Comparison of ENCODE assay signal across 10 mouse cellular contexts in the genomic region with DNA sequence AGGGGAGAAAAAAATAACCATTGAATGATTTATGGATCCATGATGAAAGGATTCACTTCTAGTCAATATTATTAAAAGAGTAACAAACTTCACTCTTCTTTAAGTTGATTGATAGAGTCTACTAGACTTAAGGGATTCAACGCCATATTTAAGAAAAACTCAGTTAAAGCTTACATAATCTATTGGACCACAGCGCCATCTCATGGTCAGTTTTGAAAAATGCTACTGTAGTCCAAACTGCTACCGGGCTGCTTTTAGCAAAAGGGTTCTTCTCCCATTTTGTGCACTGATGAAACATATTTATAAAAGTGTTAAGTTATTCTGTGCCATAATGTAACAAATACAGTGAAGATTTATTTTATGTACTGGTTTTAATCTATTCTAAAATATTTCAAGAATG. TPM values are rescaled to one million over a fixed set of nuclear protein-coding genes. Genes with fewer than 3 reads are reported as not detected.
DNase-seq lines count a peak whose midpoint lies in the region; ATAC-seq lines count a peak whose summit lies in the region.
"Had no signal": no experiment of that assay in that cellular context is flagged by ENCODE, and none has a peak within 500 bp of the region (broad histone marks: within the 10 kb centered on the region; RNA-seq: fewer than 3 reads in every experiment).

No protein-coding gene starts in this region.

- H3K27me3 ChIP-seq in hindbrain, embryonic 14.5 days (ENCODE audit: control insufficient read depth, insufficient read depth, low read length): no peaks in the 10 kb centered on the region
- no peaks in the 10 kb centered on the region for H3K27me3 ChIP-seq in hindbrain, embryonic 12.5 days
- no peaks in the 10 kb centered on the region for H3K27me3 ChIP-seq in embryonic facial prominence, embryonic 10.5 days (replicated peaks; ENCODE audit: low read depth, poor library complexity, severe bottlenecking)
- H3K27me3 ChIP-seq in forebrain, embryonic 16.5 days (replicated peaks; ENCODE audit: control insufficient read depth, insufficient read depth, low read length): no peaks in the 10 kb centered on the region
- H3K27me3 ChIP-seq: embryonic facial prominence, embryonic 12.5 days; liver, embryonic 15.5 days had no signal

- no peak for ATAC-seq in hindbrain, embryonic 14.5 days (ENCODE audit: low FRiP score)
- ATAC-seq in hindbrain, embryonic 12.5 days (ENCODE audit: low FRiP score): no peak
- ATAC-seq in forebrain, embryonic 16.5 days: no peak

- no peak overlapping the region for H3K9ac ChIP-seq in hindbrain, embryonic 14.5 days
- H3K9ac ChIP-seq in hindbrain, embryonic 12.5 days: no peak overlapping the region
- no peak overlapping the region for H3K9ac ChIP-seq in forebrain, embryonic 16.5 days (replicated peaks; ENCODE audit: low read depth, low read length)
- H3K9ac ChIP-seq: embryonic facial prominence, embryonic 12.5 days; liver, embryonic 15.5 days had no signal

- peak; percentile 82 for DNase-seq in hindbrain, embryonic 14.5 days (ENCODE audit: low spot score)
- peak; percentile 64 for DNase-seq in 3T3-L1 (ENCODE audit: low read depth, low spot score)
- DNase-seq in MEL-GATA-1-ER (ENCODE audit: extremely low read depth, low read depth): peak; percentile 47
- DNase-seq in embryonic facial prominence, embryonic 10.5 days (ENCODE audit: low spot score): peak; percentile 26
- DNase-seq in left cerebral cortex, postnatal 14 days (ENCODE audit: low spot score in 2 of 2): peak; percentile 66 to 73
- peak; percentile 11 to 15 for DNase-seq in right cerebral cortex, postnatal 36 days (ENCODE audit: low spot score in 2 of 2)

- no peak overlapping the region for H3K4me3 ChIP-seq in hindbrain, embryonic 14.5 days (replicated peaks; ENCODE audit: low read length)
- no peak overlapping the region for H3K4me3 ChIP-seq in hindbrain, embryonic 12.5 days
- H3K4me3 ChIP-seq in embryonic facial prominence, embryonic 10.5 days: no peak overlapping the region
- no peak overlapping the region for H3K4me3 ChIP-seq in forebrain, embryonic 16.5 days (replicated peaks; ENCODE audit: low read length)
- H3K4me3 ChIP-seq: embryonic facial prominence, embryonic 12.5 days; liver, embryonic 15.5 days had no signal

- no peaks in the 10 kb centered on the region for H3K4me1 ChIP-seq in hindbrain, embryonic 14.5 days (replicated peaks; ENCODE audit: control insufficient read depth, insufficient read depth, low read length)
- no peaks in the 10 kb centered on the region for H3K4me1 ChIP-seq in hindbrain, embryonic 12.5 days
- peaks cover 2% of the 10 kb centered on the region for H3K4me1 ChIP-seq in embryonic facial prominence, embryonic 10.5 days
- H3K4me1 ChIP-seq in forebrain, embryonic 16.5 days (replicated peaks; ENCODE audit: control insufficient read depth, insufficient read depth, low read length): no peaks in the 10 kb centered on the region
- H3K4me1 ChIP-seq: liver, embryonic 15.5 days had no signal

- H3K27ac ChIP-seq in hindbrain, embryonic 14.5 days: no peak overlapping the region
- no peak overlapping the region for H3K27ac ChIP-seq in hindbrain, embryonic 12.5 days
- H3K27ac ChIP-seq in embryonic facial prominence, embryonic 10.5 days (replicated peaks): no peak overlapping the region
- no peak overlapping the region for H3K27ac ChIP-seq in forebrain, embryonic 16.5 days (ENCODE audit: low read length)
- H3K27ac ChIP-seq: embryonic facial prominence, embryonic 12.5 days; liver, embryonic 15.5 days had no signal

- intact Hi-C loops in left cerebral cortex, postnatal 14 days (cut with DNase I): loop anchor here (5.0 to 10.0 kb wide), 2 partner anchors 1004 to 1187 kb away; no protein-coding TSS in a partner anchor

- no peaks in the 10 kb centered on the region for H3K36me3 ChIP-seq in hindbrain, embryonic 14.5 days (replicated peaks; ENCODE audit: control insufficient read depth, insufficient read depth)
- H3K36me3 ChIP-seq in hindbrain, embryonic 12.5 days: no peaks in the 10 kb centered on the region
- H3K36me3 ChIP-seq in embryonic facial prominence, embryonic 10.5 days (replicated peaks): no peaks in the 10 kb centered on the region
- no peaks in the 10 kb centered on the region for H3K36me3 ChIP-seq in forebrain, embryonic 16.5 days (ENCODE audit: control insufficient read depth, insufficient read depth)
- H3K36me3 ChIP-seq: embryonic facial prominence, embryonic 12.5 days; liver, embryonic 15.5 days had no signal

- H3K4me2 ChIP-seq in hindbrain, embryonic 14.5 days (replicated peaks): no peak overlapping the region
- no peak overlapping the region for H3K4me2 ChIP-seq in hindbrain, embryonic 12.5 days (replicated peaks)
- H3K4me2 ChIP-seq in forebrain, embryonic 16.5 days (ENCODE audit: low read length): no peak overlapping the region
- H3K4me2 ChIP-seq: embryonic facial prominence, embryonic 12.5 days; liver, embryonic 15.5 days had no signal

- WGBS in hindbrain, embryonic 14.5 days: 27% methylated on average over 3 of the region's 3 CpGs
- WGBS in hindbrain, embryonic 12.5 days: 33% methylated on average over 3 of the region's 3 CpGs
- 26% methylated on average over 3 of the region's 3 CpGs for WGBS in embryonic facial prominence, embryonic 10.5 days
- 28% methylated on average over 3 of the region's 3 CpGs for WGBS in forebrain, embryonic 16.5 days

- no peaks in the 10 kb centered on the region for H3K9me3 ChIP-seq in hindbrain, embryonic 14.5 days (ENCODE audit: control insufficient read depth, low read length)
- no peaks in the 10 kb centered on the region for H3K9me3 ChIP-seq in hindbrain, embryonic 12.5 days (replicated peaks)
- no peaks in the 10 kb centered on the region for H3K9me3 ChIP-seq in embryonic facial prominence, embryonic 10.5 days
- no peaks in the 10 kb centered on the region for H3K9me3 ChIP-seq in forebrain, embryonic 16.5 days (ENCODE audit: control insufficient read depth, low read length)
- H3K9me3 ChIP-seq: embryonic facial prominence, embryonic 12.5 days; liver, embryonic 15.5 days had no signal

RNA-seq across cellular contexts. Expression of gene Esd, which starts 23.0 kb away (rescaled TPM):
- 243 and 248 TPM in 2 replicates for polyA plus RNA-seq in hindbrain, embryonic 14.5 days (2014; fragmentation: Nextera tagmentation; extraction: Ambion mirVana)
- polyA plus RNA-seq in hindbrain, embryonic 12.5 days (2016; fragmentation: Nextera tagmentation; extraction: Ambion mirVana): 281 and 290 TPM in 2 replicates
- 307 and 316 TPM in 2 replicates for polyA plus RNA-seq in embryonic facial prominence, embryonic 10.5 days (2016; fragmentation: Nextera tagmentation; extraction: Ambion mirVana)
- 10 to 100 TPM; 78.4 to 81.2 TPM for total RNA-seq in left cerebral cortex, postnatal 14 days (2021)
- 251 and 261 TPM in 2 replicates for polyA plus RNA-seq in forebrain, embryonic 16.5 days (2015; fragmentation: Nextera tagmentation; extraction: Ambion mirVana)

Comparison
In these comparisons a context has a peak if more than half of its experiments do, and no peak if none do; other contexts are left out.
1. DNase-seq: peak in every context shown above with its lines; median percentile 82 in hindbrain, embryonic 14.5 days; 70 in left cerebral cortex, postnatal 14 days; 64 in 3T3-L1; 47 in MEL-GATA-1-ER; 26 in embryonic facial prominence, embryonic 10.5 days; 13 in right cerebral cortex, postnatal 36 days.